Mouse (Mus musculus) urinary bladder, adult 18-20 months (tissue): Measurements from ENCODE around the gene Elavl2.

Experiments used
- DNase-seq, 2 experiments: peaks; one replicate each; pipeline ENCODE4 v3.0.0; 2022; ENCODE audit warnings: low spot score in 2 of 2, mixed read lengths in 2 of 2

Elavl2 gene

DNA sequence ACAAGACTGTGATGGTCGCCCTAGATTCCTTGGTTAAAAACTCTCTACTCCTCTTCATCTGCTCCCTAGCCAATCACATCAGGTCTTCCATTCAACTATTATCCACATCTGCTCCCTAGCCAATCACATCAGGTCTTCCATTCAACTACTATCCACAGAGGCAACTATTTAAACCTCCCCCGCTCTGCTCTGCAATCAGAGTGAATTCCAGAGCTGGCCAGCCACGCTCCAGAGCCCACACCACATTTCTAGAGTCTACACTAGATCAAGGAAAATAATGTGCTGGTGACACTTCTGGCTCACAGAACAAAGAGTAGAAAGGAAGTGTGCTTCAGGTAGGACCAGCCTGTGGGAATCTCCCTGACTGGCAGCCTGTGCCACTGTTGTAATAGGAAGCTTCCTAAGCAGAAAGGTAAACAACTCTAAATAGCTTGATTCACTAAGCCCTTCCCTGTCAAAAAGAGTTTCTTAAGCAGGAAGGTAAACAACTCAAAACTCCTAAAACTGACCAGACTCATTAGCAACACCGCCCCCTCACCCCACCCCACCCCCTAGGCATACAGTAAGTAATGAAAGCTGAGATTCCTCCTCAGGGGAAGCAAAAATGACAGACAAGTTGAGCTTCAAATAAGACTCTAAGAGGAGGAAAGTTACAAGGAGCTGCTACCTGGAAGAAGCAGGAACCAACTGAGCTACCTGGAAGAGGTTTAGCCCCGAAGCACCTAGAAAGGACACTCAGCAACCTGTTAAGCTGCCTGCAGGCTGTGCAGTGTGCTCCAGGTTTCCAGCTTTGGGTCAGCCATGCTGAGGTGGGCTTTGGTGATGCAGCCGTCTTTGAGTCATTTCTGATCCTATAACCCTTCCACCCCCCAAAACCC is 191.9 kb downstream of the Elavl2 start:
- DNase-seq, result no peak
